Mouse (Mus musculus) embryonic fibroblast, embryonic 13.5 days (primary cell): Measurements from ENCODE around the gene Ahnak.

Experiments
- CTCF ChIP-seq: IDR thresholded peaks from 2 replicates; pipeline ENCODE4 v1.5.1; 2011; ENCODE audit warnings: mild to moderate bottlenecking, control low read depth, low read length, moderate library complexity, borderline replicate concordance; ENCODE audit not compliant: insufficient read depth
- POLR2A ChIP-seq: IDR thresholded peaks from 2 replicates; pipeline ENCODE4 v1.6.1; 2011; ENCODE audit warnings: low read depth, mild to moderate bottlenecking, control low read depth, low read length, moderate library complexity

- TF ChIP-seq CTCF (no peak), POLR2A (no peak)
Measured at GRCm38 (mm10) chr19:9034480-9034879, 45.4 kb downstream of the Ahnak start.
